Mouse (Mus musculus) liver, embryonic 16.5 days (tissue): Measurements from ENCODE around the gene Map3k20. TPM values are rescaled to one million over a fixed set of nuclear protein-coding genes. Genes with fewer than 3 reads are reported as not detected.

Experiments used
- ATAC-seq: fragments of 200-750 bp; cut with Nextera tagmentation; 2 replicates; pipeline ENCODE4 v1.8.0; 2017; ENCODE audit warnings: low read depth, mild to moderate bottlenecking, moderate number of reproducible peaks, moderate library complexity
- H3K27ac ChIP-seq: fragments of 300-500 bp; sonication (generic); 2 replicates; pipeline ENCODE4 v1.5.1; 2014; ENCODE audit warnings: mild to moderate bottlenecking, low read length
- H3K27me3 ChIP-seq: fragments of 300-500 bp; sonication (generic); 2 replicates; pipeline ENCODE4 v1.6.1; 2014; ENCODE audit warnings: low read depth, low read length, mixed read lengths; ENCODE audit not compliant: control insufficient read depth, insufficient read depth
- H3K36me3 ChIP-seq: fragments of 300-500 bp; sonication (generic); 2 replicates; pipeline ENCODE4 v1.6.1; 2014; ENCODE audit warnings: mild to moderate bottlenecking; ENCODE audit not compliant: control insufficient read depth, insufficient read depth
- H3K4me1 ChIP-seq: fragments of 300-500 bp; sonication (generic); 2 replicates; pipeline ENCODE4 v1.6.1; 2014; ENCODE audit warnings: low read depth, low read length, mixed read lengths; ENCODE audit not compliant: control insufficient read depth
- H3K4me2 ChIP-seq: fragments of 300-500 bp; sonication (generic); 2 replicates; pipeline ENCODE4 v1.6.1; 2014; ENCODE audit warnings: low read depth, low read length, mixed read lengths
- H3K4me3 ChIP-seq: fragments of 300-500 bp; sonication (generic); 2 replicates; pipeline ENCODE4 v1.5.1; 2014; ENCODE audit warnings: low read depth, mild to moderate bottlenecking, low read length
- H3K9ac ChIP-seq: fragments of 300-500 bp; sonication (generic); 2 replicates; pipeline ENCODE4 v1.6.1; 2014; ENCODE audit warnings: low read depth, low read length
- H3K9me3 ChIP-seq: fragments of 300-500 bp; sonication (generic); replicated peaks from 2 replicates; pipeline ENCODE4 v1.6.1; 2016; ENCODE audit warnings: low read length; ENCODE audit not compliant: control insufficient read depth
- WGBS: fragments of 180-500 bp; shearing (Covaris S2); extraction: QIAGEN DNeasy Blood & Tissue Kit; methylation state at CpG from one replicate; pipeline ENCODE4 v1.1.7; 2014; ENCODE audit not compliant: insufficient replicate concordance; 5-methylcytosine and 5-hydroxymethylcytosine counted together
- polyA plus RNA-seq: library from polyadenylated mRNA; unstranded; fragments of >200 nt; fragmentation: Nextera tagmentation; extraction: Ambion mirVana; gene quantifications from 2 replicates; pipeline ENCODE4 v1.2.1, GENCODE M21; 2015

Map3k20 gene
- polyA plus RNA-seq, 1 experiment from 2014 or later: 7.3 TPM

DNA sequence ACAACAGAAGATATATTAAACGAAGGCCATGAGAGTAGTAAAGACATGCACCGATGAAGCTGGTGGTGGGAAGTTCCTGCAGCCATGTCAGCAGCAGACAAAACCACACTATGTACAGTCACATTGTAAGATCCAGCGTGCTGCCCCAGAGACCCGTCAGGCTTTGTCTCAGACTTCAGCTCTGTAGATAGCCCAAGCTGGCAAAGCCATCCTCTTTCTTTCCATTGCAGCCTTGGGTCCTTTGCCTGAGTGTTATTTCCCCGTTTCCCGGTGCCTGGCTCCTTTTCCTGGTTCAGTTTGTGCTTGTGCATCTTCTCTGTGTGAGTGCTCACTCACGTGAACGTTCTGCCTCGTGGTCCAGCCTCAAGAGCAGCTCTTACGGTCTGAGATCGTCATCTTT lies 39.1 kb upstream of the Map3k20 start:
- WGBS: 66% methylated on average over 11 of the region's 11 CpGs
- Histone ChIP-seq H3K9ac (no peak overlapping the region), H3K9me3 (no peaks in the 10 kb centered on the region), H3K27ac (no peak overlapping the region), H3K4me3 (no peak overlapping the region), H3K4me1 (no peaks in the 10 kb centered on the region), H3K4me2 (no peak overlapping the region), H3K27me3 (no peaks in the 10 kb centered on the region), H3K36me3 (no peaks in the 10 kb centered on the region)
- ATAC-seq: no peak

DNA sequence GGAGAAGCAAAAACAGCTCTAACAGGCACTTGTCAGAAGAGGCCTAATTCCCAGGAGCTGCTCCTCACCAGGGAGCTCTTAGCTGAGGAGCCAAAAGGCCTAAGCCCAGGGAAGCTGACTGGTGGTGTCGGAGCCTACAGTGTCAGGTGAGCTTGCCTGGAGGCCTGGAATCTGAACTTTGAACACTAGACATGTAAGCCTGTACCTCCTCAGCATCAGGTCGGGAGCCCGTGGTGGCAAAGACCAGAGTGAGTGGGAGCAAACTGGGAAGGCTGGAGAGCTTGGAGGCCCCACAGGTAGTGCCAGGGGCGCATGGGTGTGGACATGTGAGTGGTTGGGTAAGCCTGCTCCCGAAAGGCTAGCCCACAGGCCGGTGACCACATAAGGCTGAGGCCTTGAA lies 37.6 kb upstream of the Map3k20 start:
- Histone ChIP-seq H3K9me3 (no peaks in the 10 kb centered on the region), H3K4me3 (no peak overlapping the region), H3K4me1 (no peaks in the 10 kb centered on the region), H3K9ac (no peak overlapping the region), H3K27ac (no peak overlapping the region), H3K27me3 (no peaks in the 10 kb centered on the region), H3K4me2 (no peak overlapping the region), H3K36me3 (no peaks in the 10 kb centered on the region)
- WGBS: 64% methylated on average over 6 of the region's 6 CpGs
- ATAC-seq: no peak

DNA sequence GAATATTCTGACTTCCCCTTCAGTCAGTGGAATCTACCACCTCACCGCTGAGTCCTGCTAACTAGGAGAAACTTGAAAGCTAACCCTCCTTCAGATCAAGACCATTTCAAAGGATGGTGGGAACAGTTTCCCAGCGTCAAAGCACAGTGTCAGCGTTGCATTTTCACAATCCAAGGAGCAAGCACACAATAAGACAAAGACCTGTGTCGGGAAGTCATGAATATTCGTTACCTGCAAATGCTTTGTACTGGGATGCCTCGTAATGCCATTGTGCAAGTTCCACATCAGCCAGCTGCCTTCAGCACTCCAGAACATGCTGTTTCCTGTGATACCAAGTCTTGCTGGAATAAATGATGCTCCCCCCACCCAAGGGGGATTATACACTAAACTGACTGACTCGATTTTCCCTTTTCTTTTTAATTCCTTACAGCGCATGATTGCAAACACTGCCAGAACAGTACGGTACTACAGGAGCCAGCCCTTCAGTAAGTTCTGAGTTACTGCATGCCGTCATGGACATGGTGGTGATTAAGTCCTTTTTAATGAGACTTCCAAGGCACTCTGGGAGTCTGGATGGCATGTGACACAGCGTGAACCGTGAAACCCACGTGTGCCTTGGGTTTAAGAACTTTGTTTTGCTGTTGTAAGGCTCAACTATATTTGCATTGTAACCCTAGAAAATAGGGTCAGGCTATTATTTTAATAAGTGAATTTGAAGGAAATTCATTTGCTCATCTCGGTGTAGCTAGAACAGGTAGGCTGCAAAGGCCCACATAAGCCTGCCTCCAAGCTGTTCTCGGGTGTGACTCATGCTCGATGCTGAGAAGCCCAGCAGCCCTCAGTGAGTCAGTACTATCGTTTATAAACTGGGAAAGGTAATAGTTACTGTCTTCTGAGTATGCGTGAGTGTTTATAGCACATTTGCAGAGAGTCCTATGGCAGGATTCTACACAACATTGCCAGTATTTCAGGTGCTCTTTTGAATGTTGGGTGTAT lies 32.6 kb upstream of the Map3k20 start:
- no peak overlapping the region for H3K27ac ChIP-seq
- H3K4me2 ChIP-seq: no peak overlapping the region
- H3K4me3 ChIP-seq: no peak overlapping the region
- 65% methylated on average over 18 of the region's 18 CpGs for whole genome bisulfite sequencing
- no peak for ATAC-seq
- no peaks in the 10 kb centered on the region for H3K27me3 ChIP-seq
- H3K4me1 ChIP-seq: no peaks in the 10 kb centered on the region; the same call in 1 of the 2 replicates
- H3K9ac ChIP-seq: no peak overlapping the region
- no peaks in the 10 kb centered on the region for H3K36me3 ChIP-seq
- no peaks in the 10 kb centered on the region for H3K9me3 ChIP-seq

DNA sequence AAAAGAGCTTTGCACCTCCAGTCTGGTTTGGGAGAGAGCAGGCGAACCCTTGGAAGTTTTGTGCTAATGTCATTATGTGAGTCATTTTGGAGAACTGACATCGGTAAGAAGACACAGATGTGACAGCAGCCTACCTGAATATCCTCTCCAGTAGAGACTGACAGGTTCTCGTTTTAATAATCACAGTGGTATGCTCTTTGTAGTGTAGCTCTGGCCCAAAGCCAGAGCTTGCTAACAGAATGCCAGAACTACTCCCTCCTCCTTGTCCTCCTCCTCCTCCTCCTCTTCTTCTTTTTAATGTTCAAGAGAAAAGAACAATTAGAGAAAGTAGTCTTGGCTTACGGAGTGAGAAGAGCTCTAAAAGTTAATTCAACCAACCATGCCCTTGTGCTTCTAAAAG lies 31.6 kb upstream of the Map3k20 start:
- Histone ChIP-seq H3K27ac (no peak overlapping the region), H3K4me2 (no peak overlapping the region), H3K9me3 (no peaks in the 10 kb centered on the region), H3K4me1 (no peaks in the 10 kb centered on the region; the same call in 1 of the 2 replicates), H3K27me3 (no peaks in the 10 kb centered on the region), H3K4me3 (no peak overlapping the region), H3K9ac (no peak overlapping the region), H3K36me3 (no peaks in the 10 kb centered on the region)
- WGBS: 64% methylated on average over 4 of the region's 4 CpGs
- no peak for ATAC-seq

DNA sequence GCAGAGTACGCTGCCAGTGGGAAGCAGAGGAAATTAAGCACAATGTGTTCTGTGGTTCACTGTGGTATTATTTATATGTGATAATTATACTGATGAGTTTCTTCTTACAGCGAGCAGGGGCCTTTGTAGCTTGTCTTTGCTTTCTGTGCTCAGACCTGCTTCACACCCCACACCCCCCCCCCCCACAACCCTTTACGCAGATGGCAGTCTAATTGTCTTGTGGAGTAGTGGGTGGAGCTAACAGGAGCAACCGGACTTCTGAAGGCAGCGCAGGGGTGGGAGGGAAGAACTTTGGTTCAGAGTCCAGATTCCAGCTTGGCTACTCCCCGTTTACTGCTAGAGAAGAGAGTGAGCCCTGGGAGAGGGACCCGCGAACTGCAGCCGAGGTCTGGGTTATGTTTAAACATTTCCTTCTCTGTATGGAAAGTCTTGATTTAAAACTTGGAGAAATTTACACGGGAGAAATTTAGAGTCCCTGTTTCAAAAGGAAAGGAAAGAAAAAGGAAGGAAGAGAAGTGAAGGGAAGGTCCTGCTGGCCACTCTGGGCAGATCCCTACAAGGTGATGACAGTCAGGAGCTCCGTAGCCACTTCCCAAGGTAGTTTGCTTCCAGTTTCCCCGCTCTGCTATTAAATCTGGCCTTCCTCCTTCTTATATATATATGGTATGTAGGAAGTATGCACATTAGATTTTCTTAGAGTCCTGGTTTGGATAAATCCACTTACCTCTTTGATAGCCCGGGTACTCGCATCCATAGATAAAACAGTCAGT lies 30.4 kb upstream of the Map3k20 start:
- Histone ChIP-seq H3K36me3 (no peaks in the 10 kb centered on the region), H3K9ac (no peak overlapping the region), H3K9me3 (no peaks in the 10 kb centered on the region), H3K4me3 (no peak overlapping the region), H3K27me3 (no peaks in the 10 kb centered on the region), H3K27ac (no peak overlapping the region), H3K4me1 (no peaks in the 10 kb centered on the region; the same call in 1 of the 2 replicates), H3K4me2 (peak overlapping the region; percentile 1; the same call in 1 of the 2 replicates)
- 37% methylated on average over 14 of the region's 14 CpGs for WGBS
- peak; percentile 67 for ATAC-seq

DNA sequence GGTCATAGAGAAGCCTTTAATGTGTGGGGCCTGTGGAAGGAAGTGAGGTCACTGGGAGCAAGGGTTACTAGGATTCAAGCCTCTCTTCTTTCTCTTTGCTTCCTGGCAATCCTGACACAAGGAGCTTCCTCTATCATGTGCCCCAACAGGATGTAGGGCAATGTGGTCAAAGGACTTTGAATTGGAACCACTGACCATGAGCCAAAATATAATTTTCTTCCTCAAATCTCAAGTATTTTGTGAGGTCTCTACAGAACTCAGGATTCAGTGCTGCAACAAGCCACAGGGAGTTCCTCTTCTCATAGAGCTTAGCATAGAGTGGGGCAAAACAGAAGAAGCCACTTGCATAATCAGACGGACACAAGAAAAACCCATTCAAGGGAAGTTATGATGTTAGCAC lies 24.7 kb upstream of the Map3k20 start:
- Histone ChIP-seq H3K27ac (no peak overlapping the region), H3K9ac (no peak overlapping the region), H3K27me3 (no peaks in the 10 kb centered on the region), H3K4me3 (no peak overlapping the region), H3K4me1 (no peaks in the 10 kb centered on the region; the same call in 1 of the 2 replicates), H3K9me3 (no peaks in the 10 kb centered on the region), H3K36me3 (no peaks in the 10 kb centered on the region), H3K4me2 (no peak overlapping the region)
- peak; percentile 16; the same call in 1 of the 2 replicates for ATAC-seq
- 42% methylated on average over 1 of the region's 1 CpGs for WGBS

DNA sequence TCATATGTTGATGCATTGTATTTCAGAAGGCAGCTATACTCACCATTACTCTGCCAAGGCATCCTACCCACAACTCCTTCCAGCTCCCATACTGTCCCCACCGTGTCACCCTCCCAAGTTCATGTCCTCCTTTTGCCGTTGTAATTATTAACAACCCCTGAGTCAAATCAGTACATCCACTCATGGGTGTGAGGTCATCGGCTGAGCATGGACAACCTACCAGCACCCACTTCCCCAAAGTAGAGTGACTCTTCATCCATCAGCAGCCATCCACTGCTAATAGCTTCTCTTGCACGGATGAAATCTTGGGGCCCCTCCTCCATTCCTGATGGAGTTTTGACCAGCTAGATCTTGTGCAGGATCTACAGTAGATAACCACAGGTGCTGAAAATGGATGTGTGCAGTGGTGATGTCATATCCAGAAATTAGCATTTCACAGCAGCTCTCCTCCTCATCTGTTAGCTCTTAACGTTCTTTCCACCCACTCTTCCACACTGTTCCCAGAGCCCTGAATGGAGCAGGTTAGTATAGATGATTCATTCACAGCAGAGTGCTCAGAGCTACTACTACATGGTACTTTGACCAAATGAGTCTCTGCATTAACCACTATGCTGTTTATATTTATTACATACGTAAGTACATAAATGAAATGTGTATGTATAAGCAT lies 22.5 kb upstream of the Map3k20 start:
- H3K36me3 ChIP-seq: no peaks in the 10 kb centered on the region
- no peak overlapping the region for H3K27ac ChIP-seq
- H3K4me2 ChIP-seq: no peak overlapping the region
- no peak for ATAC-seq
- no peak overlapping the region for H3K9ac ChIP-seq
- H3K4me1 ChIP-seq: no peaks in the 10 kb centered on the region; the same call in 1 of the 2 replicates
- no peak overlapping the region for H3K4me3 ChIP-seq
- no peaks in the 10 kb centered on the region for H3K27me3 ChIP-seq
- H3K9me3 ChIP-seq: no peaks in the 10 kb centered on the region; the same call in 1 of the 2 replicates
- WGBS: 56% methylated on average over 6 of the region's 6 CpGs

DNA sequence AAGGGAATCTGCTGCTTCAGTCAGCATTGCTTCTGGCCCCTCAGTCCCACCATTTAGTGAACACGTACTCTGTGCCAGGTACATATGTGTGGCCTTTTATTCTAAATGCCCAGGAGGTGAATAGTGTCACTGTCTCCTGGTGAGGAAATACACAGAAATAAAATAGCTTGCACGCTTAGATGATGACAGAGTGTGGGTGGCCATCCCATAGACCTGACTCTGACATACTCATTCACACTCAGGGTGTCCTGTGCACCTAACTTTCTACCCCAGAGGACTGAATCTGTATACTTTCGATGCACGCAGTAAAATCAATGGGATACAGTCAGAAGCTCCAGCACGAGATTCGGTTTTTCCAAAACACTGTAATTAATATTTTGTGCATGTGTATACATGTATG lies 18.0 kb upstream of the Map3k20 start:
- Histone ChIP-seq H3K36me3 (no peaks in the 10 kb centered on the region), H3K4me3 (no peak overlapping the region), H3K27ac (no peak overlapping the region), H3K9ac (no peak overlapping the region), H3K4me1 (no peaks in the 10 kb centered on the region), H3K27me3 (no peaks in the 10 kb centered on the region), H3K4me2 (no peak overlapping the region), H3K9me3 (no peaks in the 10 kb centered on the region; the same call in 1 of the 2 replicates)
- WGBS: 69% methylated on average over 6 of the region's 6 CpGs
- no peak for ATAC-seq
